Mouse (Mus musculus) spleen, adult 2 months (tissue): Measurements from ENCODE around the gene Tmtc1. TPM values are rescaled to one million over a fixed set of nuclear protein-coding genes. Genes with fewer than 3 reads are reported as not detected.

Experiments
- DNase-seq, 2 experiments: peaks; one replicate each; pipeline versions ENCODE4 v3.0.0 to v3.0.0-alpha.2; 2012 to 2021; ENCODE audit warnings: low spot score in 2 of 2, low read depth in 1 of 2
- H3K27ac ChIP-seq: fragments of 200-500 bp; 2 replicates; pipeline ENCODE4 v1.5.1; 2012; ENCODE audit warnings: low read length, inconsistent platforms; ENCODE audit not compliant: insufficient read depth
- H3K27me3 ChIP-seq: fragments of 200-500 bp; 2 replicates; pipeline ENCODE4 v1.6.1; 2012; ENCODE audit warnings: mild to moderate bottlenecking, moderate library complexity, low read length, inconsistent platforms; ENCODE audit not compliant: control insufficient read depth, insufficient read depth
- H3K36me3 ChIP-seq: fragments of 200-500 bp; 2 replicates; pipeline ENCODE4 v1.6.1; 2012; ENCODE audit warnings: mild to moderate bottlenecking, low read length, inconsistent platforms; ENCODE audit not compliant: control insufficient read depth, insufficient read depth
- H3K4me1 ChIP-seq: fragments of 200-500 bp; 2 replicates; pipeline ENCODE4 v1.6.1; 2011; ENCODE audit warnings: inconsistent platforms; ENCODE audit not compliant: control insufficient read depth, insufficient read depth, insufficient read length
- H3K4me3 ChIP-seq: fragments of 200-500 bp; 2 replicates; pipeline ENCODE4 v1.5.1; 2011; ENCODE audit warnings: mild to moderate bottlenecking, inconsistent platforms; ENCODE audit not compliant: insufficient read depth, insufficient read length; ENCODE audit errors: extremely low read depth
- CTCF ChIP-seq: fragments of 200-500 bp; IDR thresholded peaks from 2 replicates; pipeline ENCODE4 v1.5.1; 2011; ENCODE audit warnings: mild to moderate bottlenecking, inconsistent platforms; ENCODE audit not compliant: insufficient read depth, insufficient read length, insufficient replicate concordance; ENCODE audit errors: extremely low read depth
- POLR2A ChIP-seq: fragments of 200-500 bp; IDR thresholded peaks from 2 replicates; pipeline ENCODE4 v1.6.1; 2011; ENCODE audit warnings: low read depth, low read length, inconsistent platforms
- WGBS: fragments of 180-500 bp; shearing (Covaris S2); methylation state at CpG from one replicate; pipeline ENCODE4 v1.1.7; 2018; 5-methylcytosine and 5-hydroxymethylcytosine counted together
- polyA plus RNA-seq: library from polyadenylated mRNA; depleted of rRNA; stranded (reverse); fragments of >200 nt; gene quantifications from 2 replicates; pipeline ENCODE4 v1.2.3, GENCODE M21; 2012

Gene Tmtc1
- polyA plus RNA-seq, 1 experiment, result 5.2 TPM

- H3K27me3 ChIP-seq, result no peaks in the 10 kb centered on the region
- no peaks in the 10 kb centered on the region for H3K4me1 ChIP-seq
- no peak overlapping the region for H3K27ac ChIP-seq
- WGBS, result 84% methylated on average over 9 of the region's 9 CpGs
- TF ChIP-seq POLR2A, result no peak
- no peak for TF ChIP-seq CTCF
- no peak for DNase-seq
- H3K4me3 ChIP-seq, result no peak overlapping the region
- H3K36me3 ChIP-seq, result no peaks in the 10 kb centered on the region
Observed at GRCm38 (mm10) chr6:148381163-148381782, 62.9 kb downstream of the Tmtc1 start.

- no peak overlapping the region for H3K27ac ChIP-seq
- no peaks in the 10 kb centered on the region for H3K36me3 ChIP-seq
- no peak overlapping the region for H3K4me3 ChIP-seq
- 77% methylated on average over 3 of the region's 3 CpGs for WGBS
- H3K4me1 ChIP-seq, result no peaks in the 10 kb centered on the region
- no peak for DNase-seq
- no peaks in the 10 kb centered on the region for H3K27me3 ChIP-seq
- TF ChIP-seq POLR2A (no peak), CTCF (no peak)
Observed at GRCm38 (mm10) chr6:148375618-148376209, 68.5 kb downstream of the Tmtc1 start.

- 95% methylated on average over 3 of the region's 3 CpGs for whole genome bisulfite sequencing
- no peaks in the 10 kb centered on the region for H3K36me3 ChIP-seq
- TF ChIP-seq CTCF (no peak), POLR2A (no peak)
- no peak overlapping the region for H3K4me3 ChIP-seq
- no peak for DNase-seq
- no peaks in the 10 kb centered on the region for H3K27me3 ChIP-seq
- no peaks in the 10 kb centered on the region for H3K4me1 ChIP-seq
- H3K27ac ChIP-seq, result no peak overlapping the region
Observed at GRCm38 (mm10) chr6:148375015-148375414, 69.2 kb downstream of the Tmtc1 start.

DNA sequence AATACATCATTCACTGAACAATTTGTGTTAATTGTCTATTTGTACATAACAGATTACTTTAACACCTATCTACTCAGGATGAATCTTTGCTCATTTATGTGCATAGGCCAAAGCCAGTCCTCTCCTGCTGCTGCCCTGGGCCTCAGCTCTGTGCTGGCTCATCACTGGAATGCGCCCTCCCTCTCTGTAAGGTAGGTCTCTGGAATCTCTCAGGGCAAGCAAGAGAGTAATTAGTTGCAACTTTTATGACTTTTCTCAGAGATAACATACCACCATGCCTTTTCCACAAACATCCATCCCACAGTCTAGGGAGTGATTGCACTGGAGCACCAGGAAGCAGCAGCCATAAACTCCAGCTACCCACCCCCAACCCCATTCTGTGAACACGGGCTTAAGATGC lies 70.7 kb downstream of the Tmtc1 start:
- WGBS, result 79% methylated on average over 2 of the region's 2 CpGs
- Histone ChIP-seq H3K36me3 (no peaks in the 10 kb centered on the region), H3K4me1 (no peaks in the 10 kb centered on the region), H3K4me3 (no peak overlapping the region), H3K27ac (no peak overlapping the region), H3K27me3 (no peaks in the 10 kb centered on the region)
- DNase-seq, result no peak
- TF ChIP-seq CTCF (no peak), POLR2A (no peak)

- H3K27ac ChIP-seq, result no peak overlapping the region
- no peaks in the 10 kb centered on the region for H3K27me3 ChIP-seq
- H3K36me3 ChIP-seq, result no peaks in the 10 kb centered on the region
- H3K4me3 ChIP-seq, result no peak overlapping the region
- TF ChIP-seq CTCF, result no peak
- TF ChIP-seq POLR2A, result no peak
- H3K4me1 ChIP-seq, result no peaks in the 10 kb centered on the region
- DNase-seq, result no peak
Observed at GRCm38 (mm10) chr6:148371223-148371622, 73.0 kb downstream of the Tmtc1 start.

- WGBS, result 62% methylated on average over 4 of the region's 4 CpGs
- H3K4me1 ChIP-seq, result no peaks in the 10 kb centered on the region
- TF ChIP-seq CTCF, result no peak
- no peak for TF ChIP-seq POLR2A
- no peak overlapping the region for H3K27ac ChIP-seq
- DNase-seq, result no peak
- H3K36me3 ChIP-seq, result no peaks in the 10 kb centered on the region
- no peak overlapping the region for H3K4me3 ChIP-seq
- no peaks in the 10 kb centered on the region for H3K27me3 ChIP-seq
Observed at GRCm38 (mm10) chr6:148367094-148367539, 77.1 kb downstream of the Tmtc1 start.

DNA sequence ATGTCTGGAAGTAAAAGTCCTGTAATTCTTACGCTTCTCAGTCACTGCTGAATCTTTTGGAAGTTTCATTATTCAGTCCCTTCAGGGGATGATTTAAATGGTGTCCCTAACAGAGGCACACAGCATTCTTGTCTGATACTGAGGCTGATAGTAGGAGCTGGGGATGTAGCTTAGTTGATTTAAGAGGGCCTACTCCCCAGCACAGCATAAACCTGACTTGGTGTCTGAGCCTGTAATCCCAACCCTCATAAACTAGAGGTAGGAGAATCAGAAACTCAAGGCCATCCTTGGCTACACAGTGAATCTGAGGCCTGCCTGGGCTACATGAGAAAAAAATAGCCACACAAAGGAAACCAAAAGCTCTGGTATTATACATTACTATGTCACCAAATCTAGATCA lies 77.6 kb downstream of the Tmtc1 start:
- no peaks in the 10 kb centered on the region for H3K36me3 ChIP-seq
- no peak for DNase-seq
- WGBS, result 89% methylated on average over 1 of the region's 1 CpGs
- H3K4me1 ChIP-seq, result no peaks in the 10 kb centered on the region
- H3K4me3 ChIP-seq, result no peak overlapping the region
- no peak for TF ChIP-seq CTCF
- TF ChIP-seq POLR2A, result no peak
- no peaks in the 10 kb centered on the region for H3K27me3 ChIP-seq
- H3K27ac ChIP-seq, result no peak overlapping the region
